ENCODE assay signal across 15 mouse cellular contexts in the genomic region with DNA sequence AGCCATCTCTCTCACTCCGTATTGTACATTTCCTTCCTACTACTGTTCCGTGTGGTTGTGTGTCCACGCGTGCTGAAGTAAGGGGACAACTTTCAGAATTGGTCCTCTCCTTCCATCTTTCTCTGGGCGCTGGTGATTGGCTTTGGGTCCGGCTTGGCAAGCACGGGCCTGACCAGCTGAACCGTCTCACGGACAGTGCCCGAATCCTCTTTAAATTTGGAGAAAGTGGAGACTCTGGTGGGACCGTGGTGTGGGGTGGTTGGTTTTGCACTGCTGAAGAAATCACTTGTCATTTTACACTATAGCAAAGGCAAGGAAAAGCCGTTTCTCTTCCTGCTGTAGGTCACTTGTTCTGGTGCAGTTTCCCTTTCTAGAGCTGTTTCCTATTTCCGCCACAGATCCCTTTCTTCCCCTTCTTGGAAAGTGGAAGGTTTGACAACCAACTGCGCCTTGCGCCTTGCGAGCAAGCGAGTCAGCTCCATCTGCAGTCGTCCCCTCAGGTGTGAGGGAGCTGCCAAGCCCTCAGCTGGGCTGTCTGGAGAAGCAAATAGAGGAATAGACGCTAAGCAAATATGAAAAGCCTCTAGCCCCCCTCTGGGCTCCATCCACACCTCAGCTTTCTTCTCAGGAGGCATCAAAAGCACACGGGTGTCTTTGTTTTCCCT.
DNase-seq lines count a peak whose midpoint lies in the region; ATAC-seq lines count a peak whose summit lies in the region.
"Had no signal": no experiment of that assay in that cellular context is flagged by ENCODE, and none has a peak within 500 bp of the region (broad histone marks: within the 10 kb centered on the region; RNA-seq: fewer than 3 reads in every experiment).

No protein-coding gene starts in this region.

- H3K36me3 ChIP-seq in midbrain, embryonic 10.5 days, result peaks cover 30% of the 10 kb centered on the region
- H3K36me3 ChIP-seq in midbrain, embryonic 11.5 days (ENCODE audit: control insufficient read depth, insufficient read depth, low read length), result no peaks in the 10 kb centered on the region
- no peaks in the 10 kb centered on the region for H3K36me3 ChIP-seq in forebrain, embryonic 15.5 days
- H3K36me3 ChIP-seq in midbrain, embryonic 15.5 days (replicated peaks), result no peaks in the 10 kb centered on the region
- H3K36me3 ChIP-seq: hindbrain, embryonic 15.5 days had no signal

- DNase-seq in cerebellum, adult 8-10 months, result peak; percentile 56
- DNase-seq in cerebellum, adult 11 months, result no peak
- no peak for DNase-seq in midbrain, embryonic 10.5 days (ENCODE audit: low spot score)
- DNase-seq in midbrain, embryonic 11.5 days (ENCODE audit: low spot score, missing footprints), result no peak
- DNase-seq in adrenal gland, postnatal 4 days (ENCODE audit: low spot score in 2 of 2), result no peak
- DNase-seq in left cerebral cortex, adult 18-20 months (ENCODE audit: low spot score in 2 of 2), result no peak
- DNase-seq: adrenal gland, postnatal 25 days; gastrocnemius, postnatal 14 days; layer of hippocampus, adult 9-11 months; liver, postnatal 0 days had no signal

- H3K4me1 ChIP-seq in midbrain, embryonic 10.5 days, result peaks cover 97% of the 10 kb centered on the region
- peaks cover 54% of the 10 kb centered on the region for H3K4me1 ChIP-seq in midbrain, embryonic 11.5 days (ENCODE audit: control insufficient read depth, insufficient read depth, low read length)
- H3K4me1 ChIP-seq in forebrain, embryonic 15.5 days, result peaks cover 80% of the 10 kb centered on the region
- H3K4me1 ChIP-seq in midbrain, embryonic 15.5 days, result peaks cover 79% of the 10 kb centered on the region

- 87% methylated on average over 20 of the region's 20 CpGs for WGBS in midbrain, embryonic 10.5 days
- WGBS in midbrain, embryonic 11.5 days, result 88% methylated on average over 20 of the region's 20 CpGs
- WGBS in forebrain, embryonic 15.5 days, result 72% methylated on average over 20 of the region's 20 CpGs
- WGBS in midbrain, embryonic 15.5 days, result 77% methylated on average over 20 of the region's 20 CpGs

- H3K27me3 ChIP-seq in midbrain, embryonic 10.5 days (ENCODE audit: low read depth, poor library complexity, severe bottlenecking), result no peaks in the 10 kb centered on the region
- no peaks in the 10 kb centered on the region for H3K27me3 ChIP-seq in midbrain, embryonic 11.5 days (ENCODE audit: control insufficient read depth, insufficient read depth, low read length)
- no peaks in the 10 kb centered on the region for H3K27me3 ChIP-seq in forebrain, embryonic 15.5 days
- no peaks in the 10 kb centered on the region for H3K27me3 ChIP-seq in midbrain, embryonic 15.5 days (replicated peaks)
- H3K27me3 ChIP-seq: heart, embryonic 13.5 days; hindbrain, embryonic 15.5 days had no signal

- no peak overlapping the region for H3K4me3 ChIP-seq in midbrain, embryonic 10.5 days
- no peak overlapping the region for H3K4me3 ChIP-seq in midbrain, embryonic 11.5 days (ENCODE audit: low read depth, low read length)
- H3K4me3 ChIP-seq in forebrain, embryonic 15.5 days, result no peak overlapping the region
- H3K4me3 ChIP-seq in midbrain, embryonic 15.5 days, result no peak overlapping the region
- H3K4me3 ChIP-seq: heart, embryonic 13.5 days; hindbrain, embryonic 15.5 days had no signal

- no peak overlapping the region for H3K4me2 ChIP-seq in midbrain, embryonic 11.5 days
- no peak overlapping the region for H3K4me2 ChIP-seq in forebrain, embryonic 15.5 days (replicated peaks)
- no peak overlapping the region for H3K4me2 ChIP-seq in midbrain, embryonic 15.5 days
- H3K4me2 ChIP-seq: heart, embryonic 13.5 days; hindbrain, embryonic 15.5 days had no signal

- no peaks in the 10 kb centered on the region for H3K9me3 ChIP-seq in midbrain, embryonic 10.5 days (replicated peaks)
- no peaks in the 10 kb centered on the region for H3K9me3 ChIP-seq in midbrain, embryonic 11.5 days (ENCODE audit: control insufficient read depth, low read length)
- no peaks in the 10 kb centered on the region for H3K9me3 ChIP-seq in forebrain, embryonic 15.5 days
- no peaks in the 10 kb centered on the region for H3K9me3 ChIP-seq in midbrain, embryonic 15.5 days
- H3K9me3 ChIP-seq: heart, embryonic 13.5 days; hindbrain, embryonic 15.5 days had no signal

- H3K9ac ChIP-seq in midbrain, embryonic 11.5 days (ENCODE audit: low read length), result no peak overlapping the region
- 0 out of 2 replicates have a peak overlapping the region, but pooled peaks have one; percentile 17 for H3K9ac ChIP-seq in forebrain, embryonic 15.5 days (replicated peaks)
- no peak overlapping the region for H3K9ac ChIP-seq in midbrain, embryonic 15.5 days
- H3K9ac ChIP-seq: heart, embryonic 13.5 days; hindbrain, embryonic 15.5 days; liver, postnatal 0 days had no signal

- H3K27ac ChIP-seq in midbrain, embryonic 10.5 days (replicated peaks), result peak overlapping the region; percentile 88; the same call in 1 of the 2 replicates
- no peak overlapping the region for H3K27ac ChIP-seq in midbrain, embryonic 11.5 days (ENCODE audit: low read depth, low read length)
- peak overlapping the region; percentile 68 for H3K27ac ChIP-seq in forebrain, embryonic 15.5 days (replicated peaks)
- H3K27ac ChIP-seq in midbrain, embryonic 15.5 days, result peak overlapping the region; percentile 45
- H3K27ac ChIP-seq: heart, embryonic 13.5 days; hindbrain, embryonic 15.5 days; kidney, postnatal 0 days had no signal

- no peak for ATAC-seq in midbrain, embryonic 11.5 days (ENCODE audit: low FRiP score)
- no peak for ATAC-seq in forebrain, embryonic 15.5 days (replicated peaks)
- ATAC-seq in midbrain, embryonic 15.5 days (replicated peaks), result no peak
- ATAC-seq: liver, postnatal 0 days had no signal
